Mouse (Mus musculus): ENCODE measurements around the gene Tex19.2. TPM values are rescaled to one million over a fixed set of nuclear protein-coding genes. Genes with fewer than 3 reads are reported as not detected.

Tex19.2 gene
- not detected for polyA plus RNA-seq (2015; fragmentation: Illumina TruSeq; extraction: RNeasy Lipid Tissue Mini Kit (QIAGEN cat#74804); ENCODE audit: insufficient read depth, low read depth, low replicate concordance)

GRCm38 (mm10) chr11:121118577-121118976, at the start of gene Tex19.2:
Gene Tex19.2, minus strand, starts transcription at chr11:121118677.

DNA sequence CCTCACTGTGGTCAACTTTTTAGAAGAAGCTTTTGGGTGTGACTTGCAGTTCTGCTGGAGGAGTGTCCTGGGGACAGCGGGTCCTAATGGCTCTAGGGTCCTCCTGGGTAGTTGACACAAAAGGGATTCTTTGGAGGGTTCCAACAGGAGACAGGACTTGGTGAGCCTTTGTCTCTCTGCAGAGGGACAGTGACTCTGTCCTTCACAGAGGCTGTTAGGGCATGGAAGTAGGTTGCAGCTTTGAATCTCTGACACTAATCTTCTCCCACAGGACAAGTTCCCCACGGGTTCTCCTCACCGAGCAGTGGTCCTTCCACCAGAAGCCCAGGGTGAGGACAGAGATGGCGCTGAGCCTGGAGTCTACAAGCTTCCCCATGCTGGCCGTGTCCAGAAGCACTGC, 41.5 kb upstream of the Tex19.2 start, which contains the start of gene Uts2r:
Gene Uts2r, plus strand, starts transcription at position 301 of the 400 bp plus-strand sequence.

DNA sequence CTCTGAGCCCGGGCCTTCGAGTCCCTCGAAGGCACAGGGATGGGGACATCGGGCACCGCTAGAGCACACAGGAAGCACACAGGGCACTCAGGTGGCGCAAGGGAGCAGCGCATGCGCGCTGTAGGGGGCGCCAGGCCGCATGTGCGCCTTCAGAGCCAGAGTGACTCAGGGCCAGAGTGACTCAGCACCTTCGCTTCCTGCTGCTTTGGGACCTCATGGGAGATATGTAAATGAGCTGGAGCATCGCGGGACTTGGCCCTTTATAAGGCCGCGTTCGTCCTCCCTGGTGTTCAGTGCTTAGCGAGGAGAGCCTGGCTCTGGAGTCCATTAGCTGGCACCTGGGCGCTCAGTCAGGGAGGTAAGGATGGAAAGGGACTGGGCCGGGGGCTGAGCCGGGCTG, 27.4 kb upstream of the Tex19.2 start, which contains the start of gene Tex19.1:
Gene Tex19.1, plus strand, starts transcription at position 279 of the 400 bp plus-strand sequence.

GRCm38 (mm10) chr11:121081120-121081519, 37.4 kb downstream of the Tex19.2 start, which contains the start of gene Sectm1a:
Gene Sectm1a, minus strand, starts transcription at chr11:121081220.

Other genes starting within 250 kb of the Tex19.2 start
- gene Ccdc57, start 185.8 kb downstream of the Tex19.2 start, polyA plus RNA-seq (2015; fragmentation: Illumina TruSeq; extraction: RNeasy Lipid Tissue Mini Kit (QIAGEN cat#74804); ENCODE audit: insufficient read depth, low read depth, low replicate concordance), result 4.3 TPM
- not detected for gene Slc16a3, start 170.2 kb downstream of the Tex19.2 start, polyA plus RNA-seq (2015; fragmentation: Illumina TruSeq; extraction: RNeasy Lipid Tissue Mini Kit (QIAGEN cat#74804); ENCODE audit: insufficient read depth, low read depth, low replicate concordance)
- gene Csnk1d, start 127.3 kb downstream of the Tex19.2 start, polyA plus RNA-seq (2015; fragmentation: Illumina TruSeq; extraction: RNeasy Lipid Tissue Mini Kit (QIAGEN cat#74804); ENCODE audit: insufficient read depth, low read depth, low replicate concordance), result 15.0 TPM
- gene Cd7, start 79.3 kb downstream of the Tex19.2 start, polyA plus RNA-seq (2015; fragmentation: Illumina TruSeq; extraction: RNeasy Lipid Tissue Mini Kit (QIAGEN cat#74804); ENCODE audit: insufficient read depth, low read depth, low replicate concordance), result not detected
- gene Sectm1b, start 55.1 kb downstream of the Tex19.2 start, polyA plus RNA-seq (2015; fragmentation: Illumina TruSeq; extraction: RNeasy Lipid Tissue Mini Kit (QIAGEN cat#74804); ENCODE audit: insufficient read depth, low read depth, low replicate concordance), result not detected
- not detected for gene Sectm1a, start 37.5 kb downstream of the Tex19.2 start, polyA plus RNA-seq (2015; fragmentation: Illumina TruSeq; extraction: RNeasy Lipid Tissue Mini Kit (QIAGEN cat#74804); ENCODE audit: insufficient read depth, low read depth, low replicate concordance)
- gene Tex19.1, start 27.5 kb upstream of the Tex19.2 start, polyA plus RNA-seq (2015; fragmentation: Illumina TruSeq; extraction: RNeasy Lipid Tissue Mini Kit (QIAGEN cat#74804); ENCODE audit: insufficient read depth, low read depth, low replicate concordance), result not detected
- not detected for gene Uts2r, start 41.6 kb upstream of the Tex19.2 start, polyA plus RNA-seq (2015; fragmentation: Illumina TruSeq; extraction: RNeasy Lipid Tissue Mini Kit (QIAGEN cat#74804); ENCODE audit: insufficient read depth, low read depth, low replicate concordance)
- gene Hexdc, start 85.8 kb upstream of the Tex19.2 start, polyA plus RNA-seq (2015; fragmentation: Illumina TruSeq; extraction: RNeasy Lipid Tissue Mini Kit (QIAGEN cat#74804); ENCODE audit: insufficient read depth, low read depth, low replicate concordance), result 6.0 TPM
- gene Ogfod3, start 86.0 kb upstream of the Tex19.2 start, polyA plus RNA-seq (2015; fragmentation: Illumina TruSeq; extraction: RNeasy Lipid Tissue Mini Kit (QIAGEN cat#74804); ENCODE audit: insufficient read depth, low read depth, low replicate concordance), result 3.0 TPM
- 7.9 TPM for gene Cybc1, start 110.6 kb upstream of the Tex19.2 start, polyA plus RNA-seq (2015; fragmentation: Illumina TruSeq; extraction: RNeasy Lipid Tissue Mini Kit (QIAGEN cat#74804); ENCODE audit: insufficient read depth, low read depth, low replicate concordance)
- 3.6 TPM for gene Narf, start 118.6 kb upstream of the Tex19.2 start, polyA plus RNA-seq (2015; fragmentation: Illumina TruSeq; extraction: RNeasy Lipid Tissue Mini Kit (QIAGEN cat#74804); ENCODE audit: insufficient read depth, low read depth, low replicate concordance)
- gene Foxk2, start 141.3 kb upstream of the Tex19.2 start, polyA plus RNA-seq (2015; fragmentation: Illumina TruSeq; extraction: RNeasy Lipid Tissue Mini Kit (QIAGEN cat#74804); ENCODE audit: insufficient read depth, low read depth, low replicate concordance), result 3.7 TPM
- gene Wdr45b, start 235.8 kb upstream of the Tex19.2 start, polyA plus RNA-seq (2015; fragmentation: Illumina TruSeq; extraction: RNeasy Lipid Tissue Mini Kit (QIAGEN cat#74804); ENCODE audit: insufficient read depth, low read depth, low replicate concordance), result 8.1 TPM

All from pancreas, adult 10 weeks (tissue).